Mouse (Mus musculus): Measurements from ENCODE around the gene Gm5640. TPM values are rescaled to one million over a fixed set of nuclear protein-coding genes. Genes with fewer than 3 reads are reported as not detected.
"Not testable (repeated sequence)": the region's sequence is repeated elsewhere in the genome, so short reads cannot be mapped to it uniquely, and the experiment has no call there.

The Gm5640 gene
- not detected in 2 replicates for polyA plus RNA-seq (2016; fragmentation: Nextera tagmentation; extraction: Ambion mirVana)

- not testable (repeated sequence) for H3K9me3 ChIP-seq (replicated peaks); H3K4me2 ChIP-seq; ATAC-seq (ENCODE audit: insufficient number of reproducible peaks, low FRiP score); H3K36me3 ChIP-seq; H3K27ac ChIP-seq (ENCODE audit: poor library complexity, severe bottlenecking); H3K27me3 ChIP-seq (replicated peaks); H3K9ac ChIP-seq; H3K4me1 ChIP-seq (replicated peaks); H3K4me3 ChIP-seq
- WGBS, result 33% methylated on average over 4 of the region's 5 CpGs
These were observed at the start of gene Gm5640 for GRCm38 (mm10) chrX:74645466-74646323. Gene Gm5640 (minus strand): TSS chrX:74645635.

DNA sequence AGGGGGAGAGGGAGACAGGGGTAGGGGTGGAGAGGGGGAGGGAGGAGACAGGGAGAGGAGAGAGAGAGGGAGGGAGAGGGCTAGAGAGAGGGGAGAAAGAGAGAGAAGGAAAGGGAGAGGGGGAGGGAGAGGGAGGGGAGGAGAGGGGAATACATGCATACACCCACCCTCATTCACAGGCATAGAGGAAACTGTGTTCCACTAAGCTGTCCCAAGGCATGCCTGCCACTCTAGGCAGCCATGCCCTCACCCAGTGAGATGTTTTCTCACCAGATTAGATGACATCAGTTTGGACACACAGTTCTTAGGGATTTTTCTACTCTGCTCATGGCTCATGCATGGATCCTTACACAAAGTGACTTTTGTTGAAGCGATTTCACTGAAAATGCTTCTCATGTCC lies 958 bp upstream of the Gm5640 start:
- not testable (repeated sequence) for H3K27me3 ChIP-seq (replicated peaks); H3K4me1 ChIP-seq (replicated peaks); ATAC-seq (ENCODE audit: insufficient number of reproducible peaks, low FRiP score); H3K36me3 ChIP-seq; H3K9ac ChIP-seq; H3K9me3 ChIP-seq (replicated peaks); H3K4me3 ChIP-seq; H3K4me2 ChIP-seq; H3K27ac ChIP-seq (ENCODE audit: poor library complexity, severe bottlenecking)
- no CpG with 5 or more reads among the region's 1 CpGs for WGBS

DNA sequence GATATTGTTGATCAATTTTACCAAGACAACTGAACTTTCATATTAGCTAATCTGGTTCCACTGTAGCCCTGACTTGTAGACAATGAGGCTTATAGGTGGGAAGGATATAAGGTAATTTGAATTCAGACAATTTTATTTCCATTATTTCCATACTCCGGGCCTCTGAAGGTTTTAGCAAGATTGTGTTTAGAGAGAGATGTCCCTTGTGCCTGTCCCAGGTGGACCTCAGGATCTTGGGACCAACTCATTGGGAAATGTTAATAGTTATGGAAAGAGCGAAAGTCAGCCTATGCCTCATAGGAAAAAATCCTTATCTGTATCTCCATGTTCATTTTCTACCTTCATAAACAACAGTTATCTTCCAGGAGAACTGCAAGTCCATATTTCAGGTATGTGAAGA lies 53.1 kb downstream of the Gm5640 start, which contains the start of gene Olfr1325:
TSS of gene Olfr1325 (plus strand) at position 301 of the 400 bp plus-strand sequence.
- H3K27me3 ChIP-seq (replicated peaks), result no peaks in the 10 kb centered on the region
- no peak within 1 kb of the TSS for H3K9ac ChIP-seq
- no peak within 1 kb of the TSS for H3K4me2 ChIP-seq
- H3K27ac ChIP-seq (ENCODE audit: poor library complexity, severe bottlenecking), result no peak within 1 kb of the TSS
- H3K9me3 ChIP-seq (replicated peaks), result no peaks in the 10 kb centered on the region
- no peaks in the 10 kb centered on the region for H3K4me1 ChIP-seq (replicated peaks)
- H3K36me3 ChIP-seq, result no peaks in the 10 kb centered on the region
- H3K4me3 ChIP-seq, result no peak within 1 kb of the TSS
- WGBS, result 77% methylated on average over 2 of the region's 2 CpGs
- ATAC-seq (ENCODE audit: insufficient number of reproducible peaks, low FRiP score), result no peak

Other genes starting within 250 kb of the Gm5640 start
- 18.5 TPM in 2 replicates for gene G6pdx, start 216.4 kb downstream of the Gm5640 start, polyA plus RNA-seq (2016; fragmentation: Nextera tagmentation; extraction: Ambion mirVana)
- not detected in 2 replicates for gene Gm6880, start 164.2 kb downstream of the Gm5640 start, polyA plus RNA-seq (2016; fragmentation: Nextera tagmentation; extraction: Ambion mirVana)
- gene Olfr1326-ps1, start 70.7 kb downstream of the Gm5640 start, polyA plus RNA-seq (2016; fragmentation: Nextera tagmentation; extraction: Ambion mirVana), result not detected in 2 replicates
- not detected in 2 replicates for gene Olfr1325, start 53.0 kb downstream of the Gm5640 start, polyA plus RNA-seq (2016; fragmentation: Nextera tagmentation; extraction: Ambion mirVana)
- not detected in 2 replicates for gene Gm6890, start 95.3 kb upstream of the Gm5640 start, polyA plus RNA-seq (2016; fragmentation: Nextera tagmentation; extraction: Ambion mirVana)
- 0.09 TPM in 1 of 2 replicates, not detected in the other for gene Gm5936, start 191.6 kb upstream of the Gm5640 start, polyA plus RNA-seq (2016; fragmentation: Nextera tagmentation; extraction: Ambion mirVana)

Measured in heart, embryonic 12.5 days (tissue).